ENCODE assay signal across 12 mouse cellular contexts in genomic region chr8:95020821-95021220, GRCm38 (mm10). TPM values are rescaled to one million over a fixed set of nuclear protein-coding genes. Genes with fewer than 3 reads are reported as not detected.
DNase-seq lines count a peak whose midpoint lies in the region; ATAC-seq and TF ChIP-seq lines count a peak whose summit lies in the region.
"Had no signal": no experiment of that assay in that cellular context is flagged by ENCODE, and none has a peak within 500 bp of the region (broad histone marks: within the 10 kb centered on the region; RNA-seq: fewer than 3 reads in every experiment).

No protein-coding gene starts in this region.

- H3K36me3 ChIP-seq in heart, embryonic 13.5 days = no peaks in the 10 kb centered on the region
- H3K36me3 ChIP-seq in lung, postnatal 0 days (ENCODE audit: insufficient read depth, low read length) = no peaks in the 10 kb centered on the region
- H3K36me3 ChIP-seq in embryonic facial prominence, embryonic 10.5 days (replicated peaks) = no peaks in the 10 kb centered on the region
- no peaks in the 10 kb centered on the region for H3K36me3 ChIP-seq in intestine, postnatal 0 days (ENCODE audit: control insufficient read depth, insufficient read depth)
- H3K36me3 ChIP-seq: hindbrain, embryonic 12.5 days had no signal

- H3K4me2 ChIP-seq in heart, embryonic 13.5 days = peak overlapping the region; percentile 49
- peak overlapping the region; percentile 38 for H3K4me2 ChIP-seq in lung, postnatal 0 days (replicated peaks; ENCODE audit: low read depth, low read length)
- no peak overlapping the region for H3K4me2 ChIP-seq in intestine, postnatal 0 days (replicated peaks; ENCODE audit: low read depth)
- H3K4me2 ChIP-seq: hindbrain, embryonic 12.5 days had no signal

- H3K9me3 ChIP-seq in heart, embryonic 13.5 days = peaks cover 5% of the 10 kb centered on the region; the same call in 1 of the 2 replicates
- no peaks in the 10 kb centered on the region for H3K9me3 ChIP-seq in lung, postnatal 0 days (ENCODE audit: low read length)
- H3K9me3 ChIP-seq in embryonic facial prominence, embryonic 10.5 days = no peaks in the 10 kb centered on the region
- H3K9me3 ChIP-seq in intestine, postnatal 0 days (ENCODE audit: control insufficient read depth) = no peaks in the 10 kb centered on the region
- H3K9me3 ChIP-seq: hindbrain, embryonic 12.5 days had no signal

- no peak for ATAC-seq in heart, embryonic 13.5 days (ENCODE audit: extremely low read depth, insufficient number of reproducible peaks, low FRiP score, low TSS enrichment)
- no peak for ATAC-seq in lung, postnatal 0 days
- ATAC-seq in megakaryocyte-erythroid progenitor cell, adult 5-6 weeks (replicated peaks; ENCODE audit: low FRiP score, low TSS enrichment, poor library complexity, severe bottlenecking) = peak; percentile 26; the same call in 1 of the 2 replicates
- ATAC-seq in intestine, postnatal 0 days = no peak
- ATAC-seq: forebrain, embryonic 16.5 days had no signal

- WGBS in heart, embryonic 13.5 days = 58% methylated on average over 10 of the region's 10 CpGs
- 45% methylated on average over 10 of the region's 10 CpGs for WGBS in lung, postnatal 0 days
- 78% methylated on average over 10 of the region's 10 CpGs for WGBS in embryonic facial prominence, embryonic 10.5 days
- WGBS in intestine, postnatal 0 days = 66% methylated on average over 10 of the region's 10 CpGs

- no peak for TF ChIP-seq CTCF in lung, postnatal 0 days (IDR thresholded peaks at IDR 0.05)
- no peak for TF ChIP-seq CTCF in intestine, postnatal 0 days (IDR thresholded peaks at IDR 0.05; ENCODE audit: low read depth)

- no peaks in the 10 kb centered on the region for H3K4me1 ChIP-seq in heart, embryonic 13.5 days
- H3K4me1 ChIP-seq in lung, postnatal 0 days (ENCODE audit: insufficient read depth, low read depth, low read length) = no peaks in the 10 kb centered on the region; the same call in 1 of the 2 replicates
- peaks cover 31% of the 10 kb centered on the region for H3K4me1 ChIP-seq in embryonic facial prominence, embryonic 10.5 days
- H3K4me1 ChIP-seq in intestine, postnatal 0 days (replicated peaks; ENCODE audit: control insufficient read depth, insufficient read depth, low read length) = no peaks in the 10 kb centered on the region

- H3K27ac ChIP-seq in heart, embryonic 13.5 days (replicated peaks) = peak overlapping the region; percentile 66
- peak overlapping the region; percentile 64; the same call in 1 of the 2 replicates for H3K27ac ChIP-seq in lung, postnatal 0 days (ENCODE audit: low read length)
- H3K27ac ChIP-seq in embryonic facial prominence, embryonic 10.5 days (replicated peaks) = peak overlapping the region; percentile 59
- H3K27ac ChIP-seq in intestine, postnatal 0 days (ENCODE audit: low read depth, low read length) = no peak overlapping the region; the same call in 1 of the 2 replicates
- H3K27ac ChIP-seq: hindbrain, embryonic 12.5 days had no signal

- peak overlapping the region; percentile 69; the same call in 1 of the 2 replicates for H3K9ac ChIP-seq in heart, embryonic 13.5 days
- no peak overlapping the region for H3K9ac ChIP-seq in lung, postnatal 0 days (replicated peaks; ENCODE audit: low read depth)
- no peak overlapping the region for H3K9ac ChIP-seq in intestine, postnatal 0 days (ENCODE audit: low read depth, low read length)
- H3K9ac ChIP-seq: hindbrain, embryonic 12.5 days had no signal

- no peaks in the 10 kb centered on the region for H3K27me3 ChIP-seq in heart, embryonic 13.5 days (replicated peaks)
- H3K27me3 ChIP-seq in lung, postnatal 0 days (replicated peaks; ENCODE audit: insufficient read depth, low read length) = no peaks in the 10 kb centered on the region
- H3K27me3 ChIP-seq in embryonic facial prominence, embryonic 10.5 days (replicated peaks; ENCODE audit: low read depth, poor library complexity, severe bottlenecking) = no peaks in the 10 kb centered on the region
- H3K27me3 ChIP-seq in intestine, postnatal 0 days (replicated peaks; ENCODE audit: control insufficient read depth, insufficient read depth, low read length) = no peaks in the 10 kb centered on the region
- H3K27me3 ChIP-seq: hindbrain, embryonic 12.5 days had no signal

- DNase-seq in heart, adult 8-10 months (ENCODE audit: low spot score) = no peak
- no peak for DNase-seq in lung, postnatal 0 days (ENCODE audit: low spot score)
- DNase-seq in lung, postnatal 25 days (ENCODE audit: low spot score) = no peak
- DNase-seq in embryonic facial prominence, embryonic 10.5 days (ENCODE audit: low spot score) = no peak
- no peak for DNase-seq in right cerebral cortex, postnatal 10 days (ENCODE audit: low spot score in 2 of 2)

- TF ChIP-seq EP300 in lung, postnatal 0 days (IDR thresholded peaks at IDR 0.05) = no peak

- H3K4me3 ChIP-seq in heart, embryonic 13.5 days = no peak overlapping the region
- no peak overlapping the region for H3K4me3 ChIP-seq in lung, postnatal 0 days (ENCODE audit: low read depth, low read length)
- H3K4me3 ChIP-seq in embryonic facial prominence, embryonic 10.5 days = no peak overlapping the region
- H3K4me3 ChIP-seq in intestine, postnatal 0 days (ENCODE audit: low read depth, low read length) = no peak overlapping the region
- H3K4me3 ChIP-seq: hindbrain, embryonic 12.5 days had no signal

RNA-seq across cellular contexts. Expression of gene Adgrg3, which starts 3.3 kb away (rescaled TPM):
- polyA plus RNA-seq in heart, embryonic 13.5 days (2015; fragmentation: Nextera tagmentation; extraction: Ambion mirVana) = 3.0 and 3.1 TPM in 2 replicates
- total RNA-seq in heart, adult 8-10 months (2022) = 1 to 10 TPM in 3 of 4 experiments, under 1 TPM in 1; 0.75 to 1.3 (median 1.2) TPM
- 4.8 and 5.3 TPM in 2 replicates for polyA plus RNA-seq in lung, postnatal 0 days (2015; fragmentation: Nextera tagmentation; extraction: Ambion mirVana)
- 3.1 and 3.5 TPM in 2 replicates for polyA plus RNA-seq in embryonic facial prominence, embryonic 10.5 days (2016; fragmentation: Nextera tagmentation; extraction: Ambion mirVana)
- total RNA-seq in megakaryocyte-erythroid progenitor cell, adult 5-6 weeks (2014; fragmentation: Nextera tagmentation) = 30.9 and 44.1 TPM in 2 replicates
- 20.4 and 46.4 TPM in 2 replicates for total RNA-seq in megakaryocyte-erythroid progenitor cell, adult 5-6 weeks (2017)
- polyA plus RNA-seq in intestine, postnatal 0 days (2015; fragmentation: Nextera tagmentation; extraction: Ambion mirVana) = 4.2 and 4.7 TPM in 2 replicates

RNA-seq across cellular contexts. Expression of gene Drc7, which starts 34.1 kb away (rescaled TPM):
- polyA plus RNA-seq in heart, embryonic 13.5 days (2015; fragmentation: Nextera tagmentation; extraction: Ambion mirVana) = not detected in 2 replicates
- not detected for total RNA-seq in heart, adult 8-10 months (2022)
- polyA plus RNA-seq in lung, postnatal 0 days (2015; fragmentation: Nextera tagmentation; extraction: Ambion mirVana) = 3.1 and 3.9 TPM in 2 replicates
- polyA plus RNA-seq in embryonic facial prominence, embryonic 10.5 days (2016; fragmentation: Nextera tagmentation; extraction: Ambion mirVana) = 0.10 and 0.15 TPM in 2 replicates
- 0.68 TPM in 1 of 2 replicates, not detected in the other for total RNA-seq in megakaryocyte-erythroid progenitor cell, adult 5-6 weeks (2014; fragmentation: Nextera tagmentation)
- 0.84 and 2.0 TPM in 2 replicates for total RNA-seq in megakaryocyte-erythroid progenitor cell, adult 5-6 weeks (2017)
- polyA plus RNA-seq in intestine, postnatal 0 days (2015; fragmentation: Nextera tagmentation; extraction: Ambion mirVana) = not detected in 2 replicates
- polyA plus RNA-seq: embryonic facial prominence, embryonic 11.5 days; kidney, postnatal 0 days had no signal

RNA-seq across cellular contexts. Expression of gene Adgrg1, which starts 46.3 kb away (rescaled TPM):
- polyA plus RNA-seq in heart, embryonic 13.5 days (2015; fragmentation: Nextera tagmentation; extraction: Ambion mirVana) = 4.4 and 4.7 TPM in 2 replicates
- total RNA-seq in heart, adult 8-10 months (2022) = 10 to 100 TPM; 41.3 to 63.6 (median 51.8) TPM
- 33.9 and 39.0 TPM in 2 replicates for polyA plus RNA-seq in lung, postnatal 0 days (2015; fragmentation: Nextera tagmentation; extraction: Ambion mirVana)
- 32.9 and 38.2 TPM in 2 replicates for polyA plus RNA-seq in embryonic facial prominence, embryonic 10.5 days (2016; fragmentation: Nextera tagmentation; extraction: Ambion mirVana)
- total RNA-seq in megakaryocyte-erythroid progenitor cell, adult 5-6 weeks (2014; fragmentation: Nextera tagmentation) = 150 and 156 TPM in 2 replicates
- 85.4 and 123 TPM in 2 replicates for total RNA-seq in megakaryocyte-erythroid progenitor cell, adult 5-6 weeks (2017)
- 22.3 and 22.7 TPM in 2 replicates for polyA plus RNA-seq in intestine, postnatal 0 days (2015; fragmentation: Nextera tagmentation; extraction: Ambion mirVana)
